In the genomic region with DNA sequence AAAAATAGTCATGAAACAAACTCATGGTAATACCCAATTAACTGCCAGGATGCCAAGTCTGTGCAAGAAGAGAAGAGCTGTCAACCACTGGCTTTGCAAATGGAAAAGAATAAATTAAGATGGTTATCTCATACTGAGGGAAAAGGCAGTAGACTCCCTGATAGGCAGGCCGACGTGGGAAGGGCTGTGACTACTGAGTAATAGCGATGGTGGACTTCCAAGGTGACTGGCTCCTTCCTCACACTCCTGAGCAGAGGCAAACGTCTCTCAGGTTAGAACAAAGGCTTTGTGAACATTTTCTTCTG, we compare ENCODE assay signal across 17 mouse cellular contexts. TPM values are rescaled to one million over a fixed set of nuclear protein-coding genes. Genes with fewer than 3 reads are reported as not detected.
DNase-seq lines count a peak whose midpoint lies in the region; ATAC-seq and TF ChIP-seq lines count a peak whose summit lies in the region.
"Had no signal": no experiment of that assay in that cellular context is flagged by ENCODE, and none has a peak within 500 bp of the region (broad histone marks: within the 10 kb centered on the region; RNA-seq: fewer than 3 reads in every experiment).

No protein-coding gene starts in this region.

- no peak overlapping the region for H3K4me2 ChIP-seq in forebrain, embryonic 12.5 days
- no peak overlapping the region for H3K4me2 ChIP-seq in liver, embryonic 11.5 days
- H3K4me2 ChIP-seq in stomach, embryonic 15.5 days = no peak overlapping the region
- H3K4me2 ChIP-seq: heart, embryonic 12.5 days; limb, embryonic 15.5 days; midbrain, embryonic 13.5 days had no signal

- peak overlapping the region; percentile 91 for H3K27ac ChIP-seq in forebrain, embryonic 10.5 days
- H3K27ac ChIP-seq in forebrain, embryonic 12.5 days = no peak overlapping the region
- peak overlapping the region; percentile 57 for H3K27ac ChIP-seq in liver, adult 2 months (replicated peaks; ENCODE audit: insufficient read depth, low read depth, low read length)
- H3K27ac ChIP-seq in liver, embryonic 11.5 days (ENCODE audit: low read depth, low read length) = peak overlapping the region; percentile 78
- H3K27ac ChIP-seq in stomach, embryonic 15.5 days = peak overlapping the region; percentile 87
- no peak overlapping the region for H3K27ac ChIP-seq in layer of hippocampus, adult 2 months
- H3K27ac ChIP-seq: gastrocnemius, adult 2 months; midbrain, embryonic 13.5 days had no signal

- no peak for ATAC-seq in forebrain, embryonic 12.5 days (ENCODE audit: low FRiP score)
- ATAC-seq in liver, embryonic 11.5 days (replicated peaks; ENCODE audit: low FRiP score) = no peak
- no peak for ATAC-seq in stomach, embryonic 15.5 days (ENCODE audit: insufficient read depth, low FRiP score, low read depth)
- ATAC-seq: forebrain, embryonic 16.5 days; midbrain, embryonic 13.5 days had no signal

- no peaks in the 10 kb centered on the region for H3K9me3 ChIP-seq in forebrain, embryonic 10.5 days
- no peaks in the 10 kb centered on the region for H3K9me3 ChIP-seq in forebrain, embryonic 12.5 days
- H3K9me3 ChIP-seq in liver, embryonic 11.5 days (ENCODE audit: control insufficient read depth, low read length) = no peaks in the 10 kb centered on the region
- H3K9me3 ChIP-seq in stomach, embryonic 15.5 days = no peaks in the 10 kb centered on the region
- H3K9me3 ChIP-seq: heart, embryonic 12.5 days; limb, embryonic 15.5 days; midbrain, embryonic 13.5 days had no signal

- 85% methylated on average over 4 of the region's 4 CpGs for WGBS in forebrain, embryonic 10.5 days
- WGBS in forebrain, embryonic 12.5 days = 81% methylated on average over 4 of the region's 4 CpGs
- WGBS in liver, adult 2 months = 29% methylated on average over 4 of the region's 4 CpGs
- WGBS in liver, embryonic 11.5 days = 64% methylated on average over 4 of the region's 4 CpGs
- 58% methylated on average over 4 of the region's 4 CpGs for WGBS in stomach, embryonic 15.5 days

- no peaks in the 10 kb centered on the region for H3K27me3 ChIP-seq in forebrain, embryonic 10.5 days (ENCODE audit: poor library complexity, severe bottlenecking)
- H3K27me3 ChIP-seq in forebrain, embryonic 12.5 days = no peaks in the 10 kb centered on the region
- H3K27me3 ChIP-seq in liver, adult 2 months (ENCODE audit: control insufficient read depth, insufficient read depth, low read length) = no peaks in the 10 kb centered on the region
- no peaks in the 10 kb centered on the region for H3K27me3 ChIP-seq in liver, embryonic 11.5 days (replicated peaks; ENCODE audit: control insufficient read depth, insufficient read depth, low read length)
- no peaks in the 10 kb centered on the region for H3K27me3 ChIP-seq in stomach, embryonic 15.5 days (replicated peaks)
- H3K27me3 ChIP-seq: heart, embryonic 12.5 days; limb, embryonic 15.5 days; midbrain, embryonic 13.5 days had no signal

- H3K4me1 ChIP-seq in forebrain, embryonic 10.5 days = peaks cover 38% of the 10 kb centered on the region
- H3K4me1 ChIP-seq in forebrain, embryonic 12.5 days = peaks cover 33% of the 10 kb centered on the region
- peaks cover 30% of the 10 kb centered on the region for H3K4me1 ChIP-seq in liver, adult 2 months (ENCODE audit: control insufficient read depth, insufficient read depth, low read length)
- H3K4me1 ChIP-seq in liver, embryonic 11.5 days (replicated peaks; ENCODE audit: control insufficient read depth, insufficient read depth, low read length) = peaks cover 18% of the 10 kb centered on the region
- H3K4me1 ChIP-seq in stomach, embryonic 15.5 days = peaks cover 18% of the 10 kb centered on the region

- TF ChIP-seq CTCF in liver, adult 2 months (IDR thresholded peaks at IDR 0.05; ENCODE audit: low read depth, low read length) = no peak
- no peak for TF ChIP-seq CTCF in layer of hippocampus, adult 2 months (conservative IDR thresholded peaks at IDR 0.05)

- peaks cover 26% of the 10 kb centered on the region for H3K36me3 ChIP-seq in forebrain, embryonic 10.5 days (replicated peaks)
- peaks cover 15% of the 10 kb centered on the region for H3K36me3 ChIP-seq in forebrain, embryonic 12.5 days (replicated peaks)
- H3K36me3 ChIP-seq in liver, adult 2 months (ENCODE audit: control insufficient read depth, insufficient read depth, low read length) = peaks cover 9% of the 10 kb centered on the region
- peaks cover 10% of the 10 kb centered on the region; the same call in 1 of the 2 replicates for H3K36me3 ChIP-seq in liver, embryonic 11.5 days (ENCODE audit: control insufficient read depth, insufficient read depth, low read length)
- peaks cover 7% of the 10 kb centered on the region; the same call in 1 of the 2 replicates for H3K36me3 ChIP-seq in stomach, embryonic 15.5 days

- no peak overlapping the region for H3K4me3 ChIP-seq in forebrain, embryonic 10.5 days
- H3K4me3 ChIP-seq in forebrain, embryonic 12.5 days (replicated peaks) = no peak overlapping the region
- no peak overlapping the region for H3K4me3 ChIP-seq in liver, adult 2 months (ENCODE audit: insufficient read depth, low read depth, low read length)
- no peak overlapping the region for H3K4me3 ChIP-seq in liver, embryonic 11.5 days (ENCODE audit: low read depth, low read length)
- no peak overlapping the region for H3K4me3 ChIP-seq in stomach, embryonic 15.5 days (replicated peaks)
- H3K4me3 ChIP-seq in layer of hippocampus, adult 2 months = no peak overlapping the region
- H3K4me3 ChIP-seq: gastrocnemius, adult 2 months; heart, embryonic 12.5 days; limb, embryonic 15.5 days; midbrain, embryonic 13.5 days had no signal

- no peak for DNase-seq in forebrain, embryonic 10.5 days (ENCODE audit: extremely low spot score, low spot score)
- DNase-seq in liver, adult 2 months (ENCODE audit: extremely low read depth, low read depth, low spot score) = no peak
- no peak for DNase-seq in liver
- DNase-seq in liver, embryonic 11.5 days (ENCODE audit: low spot score) = no peak
- DNase-seq in left cerebral cortex, postnatal 10 days (ENCODE audit: extremely low spot score in 1 of 2, low spot score in 2 of 2) = no peak
- DNase-seq in layer of hippocampus, adult 2 months (ENCODE audit: low spot score in 2 of 2) = no peak
- DNase-seq: cerebellum, adult 9-11 months; gastrocnemius, adult 2 months; heart, postnatal 36 days; thymus, postnatal 4 days had no signal

- TF ChIP-seq POLR2A in liver, adult 2 months (IDR thresholded peaks at IDR 0.05; ENCODE audit: extremely low read depth, insufficient read depth, low read length) = no peak

- intact Hi-C loops in left cerebral cortex, postnatal 10 days (cut with DNase I) = no loop called here

- H3K79me2 ChIP-seq in liver, adult 2 months (ENCODE audit: control insufficient read depth, insufficient read depth, low read length) = no peaks in the 10 kb centered on the region

- H3K9ac ChIP-seq in forebrain, embryonic 12.5 days = no peak overlapping the region
- H3K9ac ChIP-seq in liver, adult 2 months (ENCODE audit: low read depth, low read length) = 0 out of 2 replicates have a peak overlapping the region, but pooled peaks have one; percentile 18
- no peak overlapping the region for H3K9ac ChIP-seq in liver, embryonic 11.5 days (ENCODE audit: low read depth, low read length)
- H3K9ac ChIP-seq in stomach, embryonic 15.5 days = no peak overlapping the region
- H3K9ac ChIP-seq: heart, embryonic 12.5 days; limb, embryonic 15.5 days; midbrain, embryonic 13.5 days had no signal

RNA-seq across cellular contexts. Expression of a gene that starts 1.5 kb away (rescaled TPM):
- 327 and 359 TPM in 2 replicates for polyA plus RNA-seq in forebrain, embryonic 10.5 days (2016; fragmentation: Nextera tagmentation; extraction: Ambion mirVana)
- 292 and 322 TPM in 2 replicates for polyA plus RNA-seq in forebrain, embryonic 12.5 days (2016; fragmentation: Nextera tagmentation; extraction: Ambion mirVana)
- total RNA-seq in liver, adult 2 months (2014; rRNA removed) = 467 and 510 TPM in 2 replicates
- 388 and 397 TPM in 2 replicates for polyA plus RNA-seq in liver, adult 2 months (2012; rRNA removed)
- 284 and 300 TPM in 2 replicates for polyA plus RNA-seq in liver, embryonic 11.5 days (2014; fragmentation: Nextera tagmentation; extraction: Ambion mirVana)
- polyA plus RNA-seq in stomach, embryonic 15.5 days (2015; fragmentation: Nextera tagmentation; extraction: Ambion mirVana) = 324 and 331 TPM in 2 replicates
- 100 to 1,000 TPM; 165 to 177 TPM for total RNA-seq in left cerebral cortex, postnatal 10 days (2021)
- total RNA-seq in layer of hippocampus, adult 2 months (2021) = 10 to 100 TPM; 72.5 to 78.4 TPM

RNA-seq across cellular contexts. Expression of a gene that starts 2.3 kb away (rescaled TPM):
- polyA plus RNA-seq in forebrain, embryonic 10.5 days (2016; fragmentation: Nextera tagmentation; extraction: Ambion mirVana) = not detected in 2 replicates
- polyA plus RNA-seq in forebrain, embryonic 12.5 days (2016; fragmentation: Nextera tagmentation; extraction: Ambion mirVana) = 0.12 TPM in 1 of 2 replicates, not detected in the other
- total RNA-seq in liver, adult 2 months (2014; rRNA removed) = not detected in 2 replicates
- 0.05 TPM in 1 of 2 replicates, not detected in the other for polyA plus RNA-seq in liver, adult 2 months (2012; rRNA removed)
- 0.14 TPM in 1 of 2 replicates, not detected in the other for polyA plus RNA-seq in liver, embryonic 11.5 days (2014; fragmentation: Nextera tagmentation; extraction: Ambion mirVana)
- not detected in 2 replicates for polyA plus RNA-seq in stomach, embryonic 15.5 days (2015; fragmentation: Nextera tagmentation; extraction: Ambion mirVana)
- under 1 TPM in 1 of 2 experiments, not detected in 1; 0.19 TPM for total RNA-seq in left cerebral cortex, postnatal 10 days (2021)
- under 1 TPM in 1 of 2 experiments, not detected in 1; 0.18 TPM for total RNA-seq in layer of hippocampus, adult 2 months (2021)
- total RNA-seq: gastrocnemius, adult 2 months; heart, postnatal 36 days had no signal
- polyA plus RNA-seq: forebrain, embryonic 16.5 days; heart, embryonic 12.5 days; large intestine, adult 2 months; limb, embryonic 15.5 days; midbrain, embryonic 13.5 days had no signal

RNA-seq across cellular contexts. Expression of a gene that starts 10.1 kb away (rescaled TPM):
- 12.4 and 13.7 TPM in 2 replicates for polyA plus RNA-seq in forebrain, embryonic 10.5 days (2016; fragmentation: Nextera tagmentation; extraction: Ambion mirVana)
- 36.0 and 40.0 TPM in 2 replicates for polyA plus RNA-seq in forebrain, embryonic 12.5 days (2016; fragmentation: Nextera tagmentation; extraction: Ambion mirVana)
- total RNA-seq in liver, adult 2 months (2014; rRNA removed) = 4.0 and 4.8 TPM in 2 replicates
- 14.0 and 18.3 TPM in 2 replicates for polyA plus RNA-seq in liver, adult 2 months (2012; rRNA removed)
- polyA plus RNA-seq in liver, embryonic 11.5 days (2014; fragmentation: Nextera tagmentation; extraction: Ambion mirVana) = 11.3 and 11.7 TPM in 2 replicates
- 20.3 and 21.0 TPM in 2 replicates for polyA plus RNA-seq in stomach, embryonic 15.5 days (2015; fragmentation: Nextera tagmentation; extraction: Ambion mirVana)
- 100 to 1,000 TPM; 208 to 210 TPM for total RNA-seq in left cerebral cortex, postnatal 10 days (2021)
- 100 to 1,000 TPM; 136 to 139 TPM for total RNA-seq in layer of hippocampus, adult 2 months (2021)

RNA-seq across cellular contexts. Expression of a gene that starts 32.7 kb away (rescaled TPM):
- 4.5 and 5.6 TPM in 2 replicates for polyA plus RNA-seq in forebrain, embryonic 10.5 days (2016; fragmentation: Nextera tagmentation; extraction: Ambion mirVana)
- polyA plus RNA-seq in forebrain, embryonic 12.5 days (2016; fragmentation: Nextera tagmentation; extraction: Ambion mirVana) = 0.09 and 0.22 TPM in 2 replicates
- 69.7 and 91.1 TPM in 2 replicates for total RNA-seq in liver, adult 2 months (2014; rRNA removed)
- 387 and 512 TPM in 2 replicates for polyA plus RNA-seq in liver, adult 2 months (2012; rRNA removed)
- 117 and 144 TPM in 2 replicates for polyA plus RNA-seq in liver, embryonic 11.5 days (2014; fragmentation: Nextera tagmentation; extraction: Ambion mirVana)
- polyA plus RNA-seq in stomach, embryonic 15.5 days (2015; fragmentation: Nextera tagmentation; extraction: Ambion mirVana) = 16.4 and 19.9 TPM in 2 replicates
- not detected for total RNA-seq in left cerebral cortex, postnatal 10 days (2021)
- total RNA-seq in layer of hippocampus, adult 2 months (2021) = not detected
- total RNA-seq: gastrocnemius, adult 2 months; heart, postnatal 36 days had no signal
- polyA plus RNA-seq: midbrain, embryonic 13.5 days had no signal

RNA-seq across cellular contexts. Expression of a gene that starts 56.8 kb away (rescaled TPM):
- polyA plus RNA-seq in forebrain, embryonic 10.5 days (2016; fragmentation: Nextera tagmentation; extraction: Ambion mirVana) = 4.8 and 5.5 TPM in 2 replicates
- polyA plus RNA-seq in forebrain, embryonic 12.5 days (2016; fragmentation: Nextera tagmentation; extraction: Ambion mirVana) = 11.2 and 15.1 TPM in 2 replicates
- 0.09 and 0.20 TPM in 2 replicates for total RNA-seq in liver, adult 2 months (2014; rRNA removed)
- 0.19 and 0.44 TPM in 2 replicates for polyA plus RNA-seq in liver, adult 2 months (2012; rRNA removed)
- 1.2 and 1.6 TPM in 2 replicates for polyA plus RNA-seq in liver, embryonic 11.5 days (2014; fragmentation: Nextera tagmentation; extraction: Ambion mirVana)
- polyA plus RNA-seq in stomach, embryonic 15.5 days (2015; fragmentation: Nextera tagmentation; extraction: Ambion mirVana) = 2.4 and 2.6 TPM in 2 replicates
- 10 to 100 TPM; 37.0 to 48.6 TPM for total RNA-seq in left cerebral cortex, postnatal 10 days (2021)
- total RNA-seq in layer of hippocampus, adult 2 months (2021) = 10 to 100 TPM; 10.2 to 13.3 TPM

Comparison
In these comparisons a context has a peak if more than half of its experiments do, and no peak if none do; other contexts are left out.
1. H3K27ac ChIP-seq: peak in forebrain, embryonic 10.5 days (single experiment), liver, adult 2 months (single experiment), liver, embryonic 11.5 days (single experiment) and stomach, embryonic 15.5 days (single experiment); none in forebrain, embryonic 12.5 days (single experiment) and layer of hippocampus, adult 2 months (single experiment).